Comparison of ENCODE assay signal across 13 mouse cellular contexts in the genomic region with DNA sequence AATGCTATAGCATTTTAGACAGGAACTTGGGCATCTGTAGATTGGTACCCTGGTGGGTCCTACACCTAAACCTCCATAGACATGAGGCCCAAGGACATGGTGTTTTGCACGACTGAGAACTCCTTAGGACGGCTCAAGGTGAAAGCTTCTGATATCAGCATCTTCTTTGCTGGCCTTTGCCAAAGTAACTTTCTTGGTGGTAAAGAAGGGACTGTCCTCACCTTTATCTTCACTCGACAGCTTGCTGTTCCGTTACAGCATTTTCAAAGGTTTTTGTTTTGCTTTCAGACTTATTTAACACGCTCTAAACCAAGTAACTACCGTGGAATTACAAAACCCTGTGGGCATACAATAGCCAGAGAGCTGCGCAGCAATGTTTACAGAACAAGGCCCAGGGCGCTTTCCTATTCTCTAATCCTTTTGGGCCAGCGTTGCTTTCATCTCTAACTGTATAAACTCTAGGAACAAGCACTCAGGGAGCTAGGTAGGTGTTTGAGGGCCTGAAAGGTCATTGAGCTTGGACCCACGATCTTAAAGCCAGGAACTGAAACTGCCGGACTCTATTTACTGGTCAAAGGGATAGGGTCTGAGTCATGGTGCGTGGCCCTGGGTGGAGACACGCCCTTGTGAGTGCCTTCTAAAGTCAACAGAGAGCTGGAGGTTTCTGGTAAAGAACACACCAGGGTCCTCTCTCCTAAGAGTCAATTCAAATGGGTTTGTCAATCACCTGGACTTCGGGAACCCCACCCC. TPM values are rescaled to one million over a fixed set of nuclear protein-coding genes. Genes with fewer than 3 reads are reported as not detected.
DNase-seq lines count a peak whose midpoint lies in the region; ATAC-seq and TF ChIP-seq lines count a peak whose summit lies in the region.
"Had no signal": no experiment of that assay in that cellular context is flagged by ENCODE, and none has a peak within 500 bp of the region (broad histone marks: within the 10 kb centered on the region; RNA-seq: fewer than 3 reads in every experiment).

No protein-coding gene starts in this region.

- no peak overlapping the region for H3K9ac ChIP-seq in lung, embryonic 16.5 days (ENCODE audit: low read length)
- H3K9ac ChIP-seq in lung, postnatal 0 days (replicated peaks; ENCODE audit: low read depth): no peak overlapping the region
- H3K9ac ChIP-seq: forebrain, embryonic 13.5 days had no signal

- no peak overlapping the region for H3K4me3 ChIP-seq in lung, embryonic 16.5 days (ENCODE audit: low read length)
- no peak overlapping the region for H3K4me3 ChIP-seq in lung, postnatal 0 days (ENCODE audit: low read depth, low read length)
- H3K4me3 ChIP-seq in testis, adult 2 months (ENCODE audit: control insufficient read depth, low read depth, low read length): no peak overlapping the region
- H3K4me3 ChIP-seq: forebrain, embryonic 13.5 days; heart, embryonic 10.5 days had no signal

- peak; percentile 85 for TF ChIP-seq EP300 in lung, postnatal 0 days (IDR thresholded peaks at IDR 0.05)

- WGBS in lung, embryonic 16.5 days: 64% methylated on average over 14 of the region's 14 CpGs
- WGBS in lung, postnatal 0 days: 56% methylated on average over 14 of the region's 14 CpGs

- peak; percentile 57 for ATAC-seq in lung, embryonic 16.5 days (ENCODE audit: low read depth)
- peak; percentile 59 for ATAC-seq in granulocyte monocyte progenitor cell, adult 5-6 weeks (replicated peaks; ENCODE audit: poor library complexity, severe bottlenecking)
- peak; percentile 81 for ATAC-seq in lung, postnatal 0 days
- ATAC-seq in CD4-positive, CD25-positive, alpha-beta regulatory T cell, adult 4 months: no peak
- ATAC-seq: forebrain, embryonic 13.5 days had no signal

- H3K27ac ChIP-seq in lung, embryonic 16.5 days (ENCODE audit: low read length): no peak overlapping the region
- peak overlapping the region; percentile 66 for H3K27ac ChIP-seq in lung, postnatal 0 days (ENCODE audit: low read length)
- H3K27ac ChIP-seq in testis, adult 2 months (ENCODE audit: control insufficient read depth, insufficient read depth, low read depth, low read length): peak overlapping the region; percentile 87
- H3K27ac ChIP-seq: forebrain, embryonic 13.5 days; heart, embryonic 10.5 days had no signal

- no peaks in the 10 kb centered on the region for H3K27me3 ChIP-seq in lung, embryonic 16.5 days (ENCODE audit: control insufficient read depth, insufficient read depth, low read depth, low read length)
- no peaks in the 10 kb centered on the region for H3K27me3 ChIP-seq in lung, postnatal 0 days (replicated peaks; ENCODE audit: insufficient read depth, low read length)
- no peaks in the 10 kb centered on the region for H3K27me3 ChIP-seq in testis, adult 2 months (ENCODE audit: control insufficient read depth, insufficient read depth, low read length)
- H3K27me3 ChIP-seq: CH12.LX; forebrain, embryonic 13.5 days had no signal

- H3K4me1 ChIP-seq in lung, embryonic 16.5 days (replicated peaks; ENCODE audit: control insufficient read depth, insufficient read depth, low read length): peaks cover 5% of the 10 kb centered on the region
- H3K4me1 ChIP-seq in lung, postnatal 0 days (ENCODE audit: insufficient read depth, low read depth, low read length): peaks cover 3% of the 10 kb centered on the region; the same call in 1 of the 2 replicates
- peaks cover 3% of the 10 kb centered on the region for H3K4me1 ChIP-seq in testis, adult 2 months (ENCODE audit: control insufficient read depth, insufficient read depth, low read length)
- H3K4me1 ChIP-seq: forebrain, embryonic 13.5 days had no signal

- H3K36me3 ChIP-seq in lung, embryonic 16.5 days (ENCODE audit: control insufficient read depth, insufficient read depth, low read length): no peaks in the 10 kb centered on the region
- no peaks in the 10 kb centered on the region for H3K36me3 ChIP-seq in lung, postnatal 0 days (ENCODE audit: insufficient read depth, low read length)
- no peaks in the 10 kb centered on the region for H3K36me3 ChIP-seq in testis, adult 2 months (ENCODE audit: control insufficient read depth, insufficient read depth, low read length)

- TF ChIP-seq CTCF in lung, postnatal 0 days (IDR thresholded peaks at IDR 0.05): no peak
- no peak for TF ChIP-seq CTCF in testis, adult 2 months (IDR thresholded peaks at IDR 0.05; ENCODE audit: control insufficient read depth, insufficient read depth, insufficient replicate concordance, low read depth, low read length)

- DNase-seq in lung, postnatal 14 days: no peak
- peak; percentile 88 for DNase-seq in lung, postnatal 0 days (ENCODE audit: low spot score)
- no peak for DNase-seq in urinary bladder, adult 18-20 months (ENCODE audit: low spot score in 2 of 2)
- DNase-seq in embryo, embryonic 10.5 days (ENCODE audit: low spot score): no peak
- DNase-seq: adrenal gland, postnatal 25 days had no signal

- no peaks in the 10 kb centered on the region for H3K9me3 ChIP-seq in lung, embryonic 16.5 days (ENCODE audit: control insufficient read depth, low read length)
- H3K9me3 ChIP-seq in lung, postnatal 0 days (ENCODE audit: low read length): no peaks in the 10 kb centered on the region
- H3K9me3 ChIP-seq: forebrain, embryonic 13.5 days; heart, embryonic 10.5 days had no signal

- no peak overlapping the region for H3K4me2 ChIP-seq in lung, embryonic 16.5 days (ENCODE audit: low read depth, low read length)
- H3K4me2 ChIP-seq in lung, postnatal 0 days (replicated peaks; ENCODE audit: low read depth, low read length): no peak overlapping the region; the same call in 1 of the 2 replicates
- H3K4me2 ChIP-seq: forebrain, embryonic 13.5 days had no signal

- TF ChIP-seq POLR2A in testis, adult 2 months (IDR thresholded peaks at IDR 0.05; ENCODE audit: control insufficient read depth, low read depth, low read length): no peak

RNA-seq across cellular contexts. Expression of a gene that starts 21.5 kb away (rescaled TPM):
- polyA plus RNA-seq in lung, embryonic 16.5 days (2015; fragmentation: Nextera tagmentation; extraction: Ambion mirVana): not detected in 2 replicates
- total RNA-seq in granulocyte monocyte progenitor cell, adult 5-6 weeks (2014; fragmentation: Nextera tagmentation): not detected in 2 replicates
- not detected in 2 replicates for total RNA-seq in granulocyte monocyte progenitor cell, adult 5-6 weeks (2017)
- 0.10 and 0.12 TPM in 2 replicates for polyA plus RNA-seq in lung, postnatal 0 days (2015; fragmentation: Nextera tagmentation; extraction: Ambion mirVana)
- polyA plus RNA-seq in testis, adult 2 months (2012; rRNA removed): 219 and 252 TPM in 2 replicates
- not detected for polyA plus RNA-seq in CD4-positive, CD25-positive, alpha-beta regulatory T cell, adult 4 months (2017; shearing (Covaris generic))
- total RNA-seq: CH12.LX had no signal
- polyA plus RNA-seq: cortical plate, adult 2 months; heart, embryonic 10.5 days had no signal

RNA-seq across cellular contexts. Expression of a gene that starts 50.1 kb away (rescaled TPM):
- polyA plus RNA-seq in lung, embryonic 16.5 days (2015; fragmentation: Nextera tagmentation; extraction: Ambion mirVana): 174 and 178 TPM in 2 replicates
- 131 and 169 TPM in 2 replicates for total RNA-seq in granulocyte monocyte progenitor cell, adult 5-6 weeks (2014; fragmentation: Nextera tagmentation)
- total RNA-seq in granulocyte monocyte progenitor cell, adult 5-6 weeks (2017): 127 and 134 TPM in 2 replicates
- polyA plus RNA-seq in lung, postnatal 0 days (2015; fragmentation: Nextera tagmentation; extraction: Ambion mirVana): 221 and 231 TPM in 2 replicates
- polyA plus RNA-seq in testis, adult 2 months (2012; rRNA removed): 32.0 and 36.9 TPM in 2 replicates
- 10 to 100 TPM; 24.0 to 50.2 TPM for polyA plus RNA-seq in CD4-positive, CD25-positive, alpha-beta regulatory T cell, adult 4 months (2017; shearing (Covaris generic))

Comparison
In these comparisons a context has a peak if more than half of its experiments do, and no peak if none do; other contexts are left out.
1. RNA of a gene that starts 21.5 kb away (polyA plus RNA-seq): 219 to 252 TPM in testis, adult 2 months; 0.10 to 0.12 TPM in lung, postnatal 0 days, not detected in lung, embryonic 16.5 days and not detected in CD4-positive, CD25-positive, alpha-beta regulatory T cell, adult 4 months; every median in the first group is over 100 times any median in the second.